In genomic region chr17:58356224-58356623, GRCm38 (mm10) we compare ENCODE assay signal across 27 mouse cellular contexts.
"Had no signal": no experiment of that assay in that cellular context is flagged by ENCODE, and none has a peak within 500 bp of the region (broad histone marks: within the 10 kb centered on the region; RNA-seq: fewer than 3 reads in every experiment).

No protein-coding gene starts in this region.

- H3K9ac ChIP-seq: heart, embryonic 12.5 days; hindbrain, embryonic 12.5 days; hindbrain, embryonic 14.5 days; intestine, embryonic 15.5 days; limb, embryonic 12.5 days; liver, embryonic 13.5 days had no signal

- DNase-seq: gastrocnemius, adult 2 months; gastrocnemius, postnatal 10 days; gastrocnemius, postnatal 25 days; heart, adult 18-20 months; heart, postnatal 10 days; heart, postnatal 4 days; kidney, adult 18-20 months; kidney, adult 8-10 months; kidney, postnatal 10 days; kidney, postnatal 25 days; kidney, postnatal 4 days; liver; liver, embryonic 13.5 days had no signal

- H3K27me3 ChIP-seq: heart, embryonic 12.5 days; hindbrain, embryonic 12.5 days; intestine, embryonic 15.5 days; limb, embryonic 12.5 days; liver, embryonic 13.5 days had no signal

- H3K9me3 ChIP-seq: heart, embryonic 10.5 days; heart, embryonic 12.5 days; hindbrain, embryonic 10.5 days; hindbrain, embryonic 12.5 days; intestine, embryonic 15.5 days; limb, embryonic 10.5 days; limb, embryonic 12.5 days; liver, embryonic 13.5 days had no signal

- H3K4me2 ChIP-seq: heart, embryonic 12.5 days; hindbrain, embryonic 12.5 days; hindbrain, embryonic 14.5 days; intestine, embryonic 15.5 days; limb, embryonic 12.5 days; liver, embryonic 11.5 days; liver, embryonic 13.5 days had no signal

- H3K4me1 ChIP-seq: heart, embryonic 10.5 days; heart, embryonic 12.5 days; hindbrain, embryonic 10.5 days; hindbrain, embryonic 12.5 days; intestine, embryonic 15.5 days; limb, embryonic 12.5 days; liver, embryonic 13.5 days had no signal

- H3K4me3 ChIP-seq: gastrocnemius, adult 2 months; heart, embryonic 10.5 days; heart, embryonic 12.5 days; hindbrain, embryonic 10.5 days; hindbrain, embryonic 12.5 days; intestine, embryonic 15.5 days; layer of hippocampus, adult 2 months; left cerebral cortex, adult 2 months; limb, embryonic 10.5 days; limb, embryonic 12.5 days; liver, embryonic 13.5 days had no signal

- ATAC-seq: hindbrain, embryonic 16.5 days; inflammation-experienced regulatory T-cells, adult 6 months; intestine, embryonic 15.5 days; intestine, postnatal 0 days had no signal

- H3K36me3 ChIP-seq: heart, embryonic 10.5 days; heart, embryonic 12.5 days; hindbrain, embryonic 10.5 days; hindbrain, embryonic 12.5 days; intestine, embryonic 15.5 days; limb, embryonic 10.5 days; limb, embryonic 12.5 days; liver, embryonic 13.5 days had no signal

- H3K27ac ChIP-seq: gastrocnemius, adult 2 months; heart, embryonic 10.5 days; hindbrain, embryonic 10.5 days; hindbrain, embryonic 12.5 days; hindbrain, embryonic 14.5 days; intestine, embryonic 15.5 days; layer of hippocampus, adult 2 months; left cerebral cortex, adult 2 months; limb, embryonic 10.5 days; limb, embryonic 12.5 days; liver, embryonic 13.5 days had no signal
